Mouse (Mus musculus): ENCODE data around the gene Dnmt1.

GRCm38 (mm10) chr9:20876318-20877117 is 83.2 kb downstream of the Dnmt1 start:
- no peak for TF ChIP-seq CTCF (IDR thresholded peaks at IDR 0.05)
- no peak for TF ChIP-seq POLR2A (IDR thresholded peaks at IDR 0.05; ENCODE audit: insufficient read depth, low read depth, low read length)
- TF ChIP-seq EP300 (IDR thresholded peaks at IDR 0.05; ENCODE audit: insufficient read depth, low read depth, low read length) = no peak

Data from heart, adult 2 months (tissue).